Mouse (Mus musculus) G1E-ER4 (cell line): ENCODE results near the gene Nmnat2. TPM values are rescaled to one million over a fixed set of nuclear protein-coding genes. Genes with fewer than 3 reads are reported as not detected.

Experiments used
- GATA1 ChIP-seq: IDR thresholded peaks from one replicate; pipeline ENCODE4 v1.8.0; 2012; ENCODE audit warnings: low read length, inconsistent platforms
- polyA plus RNA-seq: library from polyadenylated mRNA; stranded (reverse); fragments of >175 nt; gene quantifications from 2 replicates; pipeline ENCODE4 v1.2.3, GENCODE M21; 2012

The Nmnat2 gene
- polyA plus RNA-seq, 1 experiment, result not detected

GRCm38 (mm10) chr1:153054112-153054821 is 99.5 kb downstream of the Nmnat2 start:
- no peak for TF ChIP-seq GATA1

GRCm38 (mm10) chr1:153058290-153058689 is 103.5 kb downstream of the Nmnat2 start:
- TF ChIP-seq GATA1, result no peak

- no peak for TF ChIP-seq GATA1
Observed at GRCm38 (mm10) chr1:153059626-153060025, 104.8 kb downstream of the Nmnat2 start.

- no peak for TF ChIP-seq GATA1
Observed at GRCm38 (mm10) chr1:153062547-153062946, 107.8 kb downstream of the Nmnat2 start.

DNA sequence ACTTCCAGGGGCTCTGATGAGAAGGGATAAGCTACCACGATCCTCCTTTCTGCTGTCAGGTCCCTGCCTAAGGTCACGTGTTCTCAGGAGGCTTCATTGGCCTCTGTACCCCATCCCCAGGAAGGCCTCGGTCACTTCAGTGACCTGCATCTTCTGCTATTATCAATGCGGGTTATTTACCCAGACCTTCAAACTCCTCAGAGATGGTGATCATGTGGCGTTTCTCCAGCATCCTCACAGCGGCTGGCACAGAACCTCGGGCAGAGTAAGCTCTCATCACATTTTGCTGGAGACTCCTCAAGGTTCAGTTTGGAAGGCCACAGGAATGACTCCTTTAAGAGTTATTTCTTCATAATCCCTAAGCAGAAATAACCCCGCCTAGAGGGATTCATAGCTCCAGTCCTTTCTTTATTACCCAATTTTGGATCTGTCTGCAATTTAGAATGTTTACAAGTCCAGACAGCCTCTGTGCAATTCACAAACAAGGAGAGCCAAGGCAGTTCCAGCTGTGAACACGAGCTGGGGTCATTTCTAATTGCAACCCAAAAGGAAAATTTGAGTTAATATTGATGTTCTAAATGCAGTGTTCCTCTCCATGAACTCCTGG is 110.1 kb downstream of the Nmnat2 start:
- TF ChIP-seq GATA1, result no peak

DNA sequence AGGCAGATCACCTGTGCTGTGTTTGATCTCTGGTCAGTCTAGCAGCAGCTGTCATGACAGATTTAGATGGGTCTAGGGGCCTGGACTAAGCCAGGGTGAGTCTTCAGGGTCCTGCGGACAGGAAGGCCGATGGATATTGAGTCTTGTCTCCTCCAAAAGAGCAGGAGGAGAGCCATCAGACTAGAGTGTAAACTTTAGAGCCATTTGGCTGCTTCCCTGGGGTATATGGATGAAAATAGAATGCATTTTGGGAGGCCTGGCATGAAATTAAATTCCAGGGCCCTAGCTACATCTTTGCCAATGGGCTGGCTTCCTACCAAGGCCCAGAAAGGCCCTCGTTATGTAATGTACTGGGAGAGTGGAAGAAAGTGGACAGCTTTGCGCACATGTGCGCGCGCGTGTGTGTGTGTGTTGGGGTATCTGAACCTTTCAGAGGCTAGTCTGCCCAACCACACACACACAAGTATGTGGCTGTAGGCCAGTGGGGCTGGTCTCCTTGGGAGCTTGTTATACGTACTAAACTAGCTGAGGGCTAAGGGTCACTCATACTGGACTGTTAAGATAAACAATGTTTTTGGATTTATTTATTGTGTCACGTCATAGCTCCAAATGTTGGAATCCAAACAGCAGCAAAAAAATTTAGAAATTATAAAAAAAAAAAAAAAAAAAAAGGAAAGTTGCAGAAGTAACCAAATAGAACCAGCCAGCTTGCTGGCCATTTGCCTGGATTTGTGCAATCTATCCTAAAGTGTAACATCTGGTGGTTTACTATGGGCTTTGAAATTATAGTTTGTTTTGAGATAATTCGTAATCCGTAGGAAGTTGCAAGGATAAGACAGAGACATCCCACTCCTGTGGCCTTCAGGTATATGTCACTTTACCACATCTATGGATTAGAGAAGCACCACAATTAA is 110.9 kb downstream of the Nmnat2 start:
- no peak for TF ChIP-seq GATA1

GRCm38 (mm10) chr1:153066387-153066781 is 111.6 kb downstream of the Nmnat2 start:
- TF ChIP-seq GATA1, result no peak

GRCm38 (mm10) chr1:153071563-153071962 is 116.8 kb downstream of the Nmnat2 start:
- TF ChIP-seq GATA1, result no peak

DNA sequence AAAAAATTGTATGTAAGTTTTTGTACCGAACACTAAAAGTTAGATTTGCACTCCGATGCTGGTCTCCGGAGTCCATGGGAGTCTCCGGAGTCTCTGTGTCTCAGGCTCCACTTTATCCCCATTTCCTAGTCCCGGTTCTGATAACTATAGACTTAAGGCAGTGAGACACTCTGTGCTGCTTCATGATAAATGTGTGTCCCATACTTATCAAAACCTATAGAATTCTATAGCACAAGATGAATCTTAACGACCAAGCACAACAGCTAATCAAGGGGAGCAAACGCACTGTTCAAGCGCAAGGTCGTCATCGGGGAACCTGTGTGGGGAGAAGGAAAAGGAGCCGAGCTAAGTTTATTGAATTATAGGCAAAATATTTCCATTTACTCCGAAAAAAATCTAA is 117.2 kb downstream of the Nmnat2 start:
- TF ChIP-seq GATA1, result no peak

- no peak for TF ChIP-seq GATA1
Observed at GRCm38 (mm10) chr1:153072711-153073110, 117.9 kb downstream of the Nmnat2 start.

GRCm38 (mm10) chr1:153073441-153073840 is 118.6 kb downstream of the Nmnat2 start:
- TF ChIP-seq GATA1, result no peak

DNA sequence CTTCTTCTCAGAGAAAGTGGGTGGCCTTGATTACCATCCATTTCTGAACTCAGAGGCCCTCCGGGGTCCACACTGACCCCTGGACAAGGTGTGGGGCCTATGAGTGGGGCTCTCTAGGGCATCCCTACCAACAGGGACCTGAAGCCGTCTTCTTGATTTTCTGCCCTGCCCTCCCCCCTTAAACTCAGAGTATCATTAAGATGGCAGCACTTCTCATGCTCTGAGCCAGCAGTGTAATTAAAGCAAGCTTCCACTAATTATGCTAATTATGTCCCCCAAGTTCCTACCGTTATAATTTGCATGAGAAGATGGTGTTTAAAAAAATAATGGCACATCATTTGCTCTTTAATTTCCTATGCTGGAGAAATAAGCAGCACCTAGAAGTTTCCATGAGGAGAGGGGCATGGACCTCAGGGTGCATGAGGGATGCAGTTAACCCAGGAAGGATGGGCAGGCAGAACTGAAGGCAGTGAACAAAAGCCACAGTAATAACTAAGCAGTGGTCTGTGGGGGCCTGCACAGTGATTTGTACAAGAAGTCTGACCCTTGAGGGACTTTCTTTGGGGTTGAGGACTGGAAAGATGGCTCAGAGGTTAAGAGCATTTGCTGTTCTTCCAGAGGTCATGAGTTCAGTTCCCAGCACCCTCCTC is 120.4 kb downstream of the Nmnat2 start:
- TF ChIP-seq GATA1, result no peak

GRCm38 (mm10) chr1:153075955-153076354 is 121.2 kb downstream of the Nmnat2 start:
- TF ChIP-seq GATA1, result no peak

- TF ChIP-seq GATA1, result no peak
Observed at GRCm38 (mm10) chr1:153084191-153084590, 129.4 kb downstream of the Nmnat2 start.

DNA sequence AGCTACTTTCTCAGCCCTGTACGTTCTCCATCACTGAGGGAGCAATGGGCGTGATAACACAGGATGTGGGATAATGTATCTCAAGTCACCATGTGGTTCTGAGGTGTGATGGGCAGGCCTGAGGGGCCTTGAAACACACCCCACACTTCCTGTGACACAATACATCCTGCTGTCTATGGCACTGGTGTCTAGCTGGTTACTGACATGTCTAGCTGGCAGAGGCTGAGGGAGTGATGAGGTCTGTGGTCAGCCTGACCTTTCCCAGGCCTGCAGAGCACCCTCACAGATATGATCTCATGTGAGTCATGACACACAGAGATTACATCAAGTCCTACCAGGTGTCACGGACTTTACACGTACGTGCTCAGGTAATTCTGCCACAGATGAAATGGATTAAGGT is 130.4 kb downstream of the Nmnat2 start:
- no peak for TF ChIP-seq GATA1

GRCm38 (mm10) chr1:153087771-153088170 is 133.0 kb downstream of the Nmnat2 start:
- TF ChIP-seq GATA1, result no peak
